Mouse (Mus musculus) urinary bladder, postnatal 0 days (tissue): ENCODE results near the gene Ftsj1. TPM values are rescaled to one million over a fixed set of nuclear protein-coding genes. Genes with fewer than 3 reads are reported as not detected.

Experiments
- polyA plus RNA-seq: library from polyadenylated mRNA; unstranded; fragments of >200 nt; fragmentation: Nextera tagmentation; extraction: Ambion mirVana; gene quantifications from 2 replicates; pipeline ENCODE4 v1.2.1, GENCODE M21; 2015

Gene Ftsj1
- 20.0 and 21.2 TPM in 2 replicates for polyA plus RNA-seq

DNA sequence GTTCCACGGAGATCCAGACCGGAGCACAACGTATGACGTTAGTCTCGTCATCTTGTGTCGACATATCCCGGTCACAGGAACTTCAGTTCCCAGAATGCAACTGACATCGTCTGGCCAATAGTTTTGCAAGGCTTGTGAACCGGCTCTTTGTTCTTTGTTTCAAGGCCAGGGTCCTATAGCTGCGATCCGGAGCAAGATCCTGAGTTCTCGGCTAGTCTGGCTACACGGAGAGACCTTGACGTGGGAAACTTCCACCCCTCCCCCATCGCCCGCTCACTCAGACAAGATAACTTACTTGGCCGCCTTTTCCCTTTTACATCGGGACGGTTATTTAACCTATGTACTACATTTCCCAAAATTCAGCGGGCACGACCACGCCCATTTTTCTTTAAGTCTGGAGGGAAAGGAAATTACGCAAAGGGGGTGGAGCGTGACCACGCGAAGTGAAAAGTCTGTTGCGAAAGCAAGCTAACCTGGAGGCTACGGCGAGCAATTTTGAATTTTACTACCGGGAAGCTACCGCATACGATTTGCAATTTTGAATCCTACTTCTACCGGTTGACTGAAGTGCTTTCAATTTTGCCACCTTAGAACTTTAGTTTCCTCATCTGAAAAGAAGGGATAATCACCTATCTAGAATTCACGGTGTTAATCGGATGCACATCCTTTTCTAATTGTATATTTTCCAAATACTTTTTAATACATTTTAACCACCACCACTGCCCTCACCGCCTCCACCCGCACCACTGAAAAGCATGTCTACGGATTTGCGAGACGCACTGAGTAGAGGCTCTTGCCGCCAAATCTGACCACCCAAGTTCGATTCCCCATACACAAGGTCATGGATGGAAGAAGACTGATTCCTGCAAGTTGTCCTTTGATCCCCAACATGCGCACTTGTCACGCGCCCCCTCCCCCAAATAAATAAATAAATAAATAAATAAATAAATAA is at the start of gene Ftsj1:
Ftsj1 (minus strand) TSS at position 73 of the 952 bp plus-strand sequence.

GRCm38 (mm10) chrX:8271083-8271820 is 19.0 kb upstream of the Ftsj1 start, which contains the start of gene Slc38a5:
Gene Slc38a5 (plus strand): TSS chrX:8271133.

GRCm38 (mm10) chrX:8206015-8206693 is 46.1 kb downstream of the Ftsj1 start, which contains the start of gene Porcn:
Gene Porcn (minus strand): TSS chrX:8206525.

GRCm38 (mm10) chrX:8193419-8193723 is 58.8 kb downstream of the Ftsj1 start, which contains the start of gene Ebp:
Gene Ebp (minus strand): TSS chrX:8193512.

Other genes with a start within 250 kb of the Ftsj1 start
- not detected in 2 replicates for gene Glod5, start 233.9 kb downstream of the Ftsj1 start, polyA plus RNA-seq
- gene Suv39h1, start 177.6 kb downstream of the Ftsj1 start, polyA plus RNA-seq: 13.4 and 15.2 TPM in 2 replicates
- 0.46 and 0.93 TPM in 2 replicates for gene Was, start 161.9 kb downstream of the Ftsj1 start, polyA plus RNA-seq
- gene Wdr13, start 119.5 kb downstream of the Ftsj1 start, polyA plus RNA-seq: 20.9 and 21.7 TPM in 2 replicates
- gene Rbm3, start 106.5 kb downstream of the Ftsj1 start, polyA plus RNA-seq: 526 and 612 TPM in 2 replicates
- gene Tbc1d25, start 76.2 kb downstream of the Ftsj1 start, polyA plus RNA-seq: 7.1 and 7.2 TPM in 2 replicates
- gene Ebp, start 58.9 kb downstream of the Ftsj1 start, polyA plus RNA-seq: 37.5 and 39.9 TPM in 2 replicates
- 17.8 and 20.1 TPM in 2 replicates for gene Porcn, start 45.9 kb downstream of the Ftsj1 start, polyA plus RNA-seq
- 3.0 and 3.7 TPM in 2 replicates for gene Slc38a5, start 18.7 kb upstream of the Ftsj1 start, polyA plus RNA-seq
- not detected in 2 replicates for gene Ssxb10, start 75.0 kb upstream of the Ftsj1 start, polyA plus RNA-seq
- not detected in 2 replicates for gene Ssxb9, start 114.6 kb upstream of the Ftsj1 start, polyA plus RNA-seq
- gene Ssxb1, start 160.9 kb upstream of the Ftsj1 start, polyA plus RNA-seq: not detected in 2 replicates
- not detected in 2 replicates for gene Ssxb2, start 209.3 kb upstream of the Ftsj1 start, polyA plus RNA-seq